Mouse (Mus musculus): ENCODE measurements around the gene Cpxm2. TPM values are rescaled to one million over a fixed set of nuclear protein-coding genes. Genes with fewer than 3 reads are reported as not detected.

The Cpxm2 gene
- polyA plus RNA-seq, 1 experiment from 2014 or later = 15.3 TPM

DNA sequence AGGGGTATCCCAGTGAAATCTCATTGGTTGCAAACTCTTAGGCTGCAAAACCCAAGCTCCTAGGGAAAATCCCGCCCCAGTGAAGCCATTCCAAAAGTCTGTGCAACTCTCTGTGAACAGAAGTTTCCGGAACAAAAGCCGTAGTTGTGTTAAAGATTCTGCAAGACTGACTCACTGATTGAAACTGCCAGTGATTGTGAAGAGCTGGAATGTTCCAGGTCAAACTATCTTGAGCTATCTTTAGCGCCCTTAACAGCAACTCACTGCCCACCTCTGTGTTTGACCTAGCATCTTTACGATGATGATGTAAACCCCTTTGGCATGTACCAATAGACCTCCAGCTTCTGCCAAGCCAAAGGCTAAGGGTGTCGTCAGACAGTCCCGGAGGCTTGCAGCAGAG is 31.3 kb downstream of the Cpxm2 start:
- H3K9me3 ChIP-seq (ENCODE audit: control insufficient read depth, low read length) = no peaks in the 10 kb centered on the region

DNA sequence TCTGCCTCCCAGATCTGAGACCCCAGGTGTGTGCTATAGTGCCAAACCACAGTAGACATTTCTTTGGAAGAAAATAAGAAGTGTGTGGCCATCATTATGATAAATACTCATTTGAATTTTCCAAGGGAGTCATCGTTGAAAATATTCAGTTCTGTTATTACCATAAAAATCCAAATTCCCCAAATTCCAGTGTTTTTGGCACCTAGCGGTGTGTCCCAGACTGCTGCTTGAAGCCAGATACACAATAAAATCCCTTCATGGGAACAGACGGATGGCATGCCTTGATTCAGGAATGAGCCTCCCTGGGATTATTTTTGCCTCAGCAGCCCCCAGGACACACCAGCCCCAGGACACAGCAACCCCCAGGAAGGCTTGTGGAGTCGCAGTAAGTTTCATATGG is 34.7 kb downstream of the Cpxm2 start:
- no peaks in the 10 kb centered on the region for H3K27me3 ChIP-seq (replicated peaks; ENCODE audit: control insufficient read depth, insufficient read depth, low read length)
- DNase-seq (ENCODE audit: low spot score) = no peak
- H3K36me3 ChIP-seq (ENCODE audit: control insufficient read depth, insufficient read depth, low read length) = no peaks in the 10 kb centered on the region
- no peak overlapping the region for H3K4me2 ChIP-seq (ENCODE audit: low read depth, low read length)
- 76% methylated on average over 4 of the region's 4 CpGs for WGBS
- no peaks in the 10 kb centered on the region for H3K9me3 ChIP-seq (ENCODE audit: control insufficient read depth, low read length)
- H3K4me3 ChIP-seq (ENCODE audit: low read depth, low read length) = no peak overlapping the region
- H3K9ac ChIP-seq (ENCODE audit: low read depth, low read length) = no peak overlapping the region
- H3K4me1 ChIP-seq (ENCODE audit: control insufficient read depth, insufficient read depth, low read length) = no peaks in the 10 kb centered on the region
- ATAC-seq (ENCODE audit: low read depth) = no peak
- no peak overlapping the region for H3K27ac ChIP-seq (replicated peaks; ENCODE audit: low read depth, low read length)

More for the DNA sequence above, 31.3 kb downstream of the Cpxm2 start:
- no peak overlapping the region for H3K4me3 ChIP-seq (ENCODE audit: low read depth, low read length)
- H3K27me3 ChIP-seq (replicated peaks; ENCODE audit: control insufficient read depth, insufficient read depth, low read length) = no peaks in the 10 kb centered on the region
- DNase-seq (ENCODE audit: low spot score) (no peak), ATAC-seq (ENCODE audit: low read depth) (no peak)
- H3K9ac ChIP-seq (ENCODE audit: low read depth, low read length) = no peak overlapping the region
- WGBS = 77% methylated on average over 7 of the region's 7 CpGs
- no peak overlapping the region for H3K27ac ChIP-seq (replicated peaks; ENCODE audit: low read depth, low read length)
- no peaks in the 10 kb centered on the region for H3K4me1 ChIP-seq (ENCODE audit: control insufficient read depth, insufficient read depth, low read length)
- H3K4me2 ChIP-seq (ENCODE audit: low read depth, low read length) = no peak overlapping the region
- H3K36me3 ChIP-seq (ENCODE audit: control insufficient read depth, insufficient read depth, low read length) = no peaks in the 10 kb centered on the region

DNA sequence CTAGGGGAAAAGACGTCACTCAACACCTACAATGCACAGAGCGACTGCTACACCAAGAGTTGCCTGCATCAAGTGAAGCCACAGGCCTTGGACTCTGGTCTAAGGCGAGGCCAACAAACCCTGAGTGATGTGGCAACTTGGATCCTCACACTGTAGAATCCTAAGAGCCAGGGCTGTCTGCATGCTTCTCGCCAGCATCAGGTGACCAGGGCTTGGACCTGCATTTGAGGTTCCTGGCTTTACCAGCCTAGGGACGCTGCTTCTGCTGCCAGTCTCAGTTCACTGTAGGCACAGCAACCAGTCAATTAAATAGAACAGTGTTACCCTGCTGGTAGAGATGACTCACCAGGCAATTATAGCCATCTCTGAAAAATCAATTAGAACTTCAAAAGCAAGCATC is 42.8 kb downstream of the Cpxm2 start:
- no peak overlapping the region for H3K4me3 ChIP-seq (ENCODE audit: low read depth, low read length)
- 75% methylated on average over 5 of the region's 5 CpGs for WGBS
- H3K27me3 ChIP-seq (replicated peaks; ENCODE audit: control insufficient read depth, insufficient read depth, low read length) = no peaks in the 10 kb centered on the region
- H3K9me3 ChIP-seq (ENCODE audit: control insufficient read depth, low read length) = no peaks in the 10 kb centered on the region
- no peak for ATAC-seq (ENCODE audit: low read depth)
- no peak overlapping the region for H3K27ac ChIP-seq (replicated peaks; ENCODE audit: low read depth, low read length)
- no peak for DNase-seq (ENCODE audit: low spot score)
- H3K4me1 ChIP-seq (ENCODE audit: control insufficient read depth, insufficient read depth, low read length) = no peaks in the 10 kb centered on the region
- no peak overlapping the region for H3K4me2 ChIP-seq (ENCODE audit: low read depth, low read length)
- H3K9ac ChIP-seq (ENCODE audit: low read depth, low read length) = no peak overlapping the region
- no peaks in the 10 kb centered on the region for H3K36me3 ChIP-seq (ENCODE audit: control insufficient read depth, insufficient read depth, low read length)

DNA sequence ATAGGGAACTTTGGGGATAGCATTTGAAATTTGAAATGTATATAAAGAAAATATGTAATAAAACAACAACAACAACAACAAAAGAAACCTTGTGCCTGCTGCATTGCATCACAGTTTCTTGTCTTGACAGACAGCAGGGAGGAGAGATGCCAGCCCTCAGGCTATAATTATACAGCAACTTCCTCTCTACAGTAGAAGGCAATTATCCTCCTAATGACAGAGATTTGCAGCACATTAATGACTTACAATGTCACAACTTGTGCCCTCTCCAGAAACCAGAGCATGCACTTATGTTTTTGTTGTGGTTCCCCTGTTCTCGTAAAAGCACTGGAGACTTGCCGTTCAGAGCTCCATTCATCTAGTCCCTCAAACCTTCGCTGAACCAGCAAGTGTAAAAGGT is 44.2 kb downstream of the Cpxm2 start:
- Histone ChIP-seq H3K27me3 (replicated peaks; ENCODE audit: control insufficient read depth, insufficient read depth, low read length) (no peaks in the 10 kb centered on the region), H3K4me2 (ENCODE audit: low read depth, low read length) (no peak overlapping the region), H3K27ac (replicated peaks; ENCODE audit: low read depth, low read length) (no peak overlapping the region), H3K4me3 (ENCODE audit: low read depth, low read length) (no peak overlapping the region), H3K4me1 (ENCODE audit: control insufficient read depth, insufficient read depth, low read length) (no peaks in the 10 kb centered on the region), H3K9ac (ENCODE audit: low read depth, low read length) (no peak overlapping the region), H3K9me3 (ENCODE audit: control insufficient read depth, low read length) (no peaks in the 10 kb centered on the region), H3K36me3 (ENCODE audit: control insufficient read depth, insufficient read depth, low read length) (no peaks in the 10 kb centered on the region)
- no peak for ATAC-seq (ENCODE audit: low read depth)
- no peak for DNase-seq (ENCODE audit: low spot score)
- WGBS = 49% methylated on average over 3 of the region's 3 CpGs

DNA sequence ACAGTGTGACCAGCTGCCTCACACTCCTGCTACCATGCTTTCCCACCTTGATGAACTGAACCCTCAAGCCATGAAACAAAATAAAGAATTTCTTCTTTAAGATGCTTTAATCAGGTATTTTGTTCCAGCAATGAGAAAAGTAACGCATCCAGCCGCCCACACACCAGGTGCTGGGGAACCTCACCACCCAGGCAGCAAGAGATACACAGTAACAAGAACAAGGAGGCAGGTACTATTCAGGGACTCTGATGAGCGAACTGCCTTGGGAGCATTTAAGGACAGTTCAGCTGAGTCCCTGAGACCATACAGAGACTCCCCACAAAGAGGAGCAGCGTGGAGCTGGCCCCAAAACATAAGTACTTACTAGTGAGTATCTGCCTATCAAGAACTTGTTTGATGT is 47.6 kb downstream of the Cpxm2 start:
- no peak overlapping the region for H3K4me3 ChIP-seq (ENCODE audit: low read depth, low read length)
- no peak overlapping the region for H3K27ac ChIP-seq (replicated peaks; ENCODE audit: low read depth, low read length)
- ATAC-seq (ENCODE audit: low read depth) = no peak
- H3K4me2 ChIP-seq (ENCODE audit: low read depth, low read length) = no peak overlapping the region
- H3K9me3 ChIP-seq (ENCODE audit: control insufficient read depth, low read length) = no peaks in the 10 kb centered on the region
- 79% methylated on average over 4 of the region's 4 CpGs for WGBS
- no peak overlapping the region for H3K9ac ChIP-seq (ENCODE audit: low read depth, low read length)
- H3K36me3 ChIP-seq (ENCODE audit: control insufficient read depth, insufficient read depth, low read length) = no peaks in the 10 kb centered on the region
- H3K4me1 ChIP-seq (ENCODE audit: control insufficient read depth, insufficient read depth, low read length) = no peaks in the 10 kb centered on the region
- H3K27me3 ChIP-seq (replicated peaks; ENCODE audit: control insufficient read depth, insufficient read depth, low read length) = no peaks in the 10 kb centered on the region
- DNase-seq (ENCODE audit: low spot score) = no peak

DNA sequence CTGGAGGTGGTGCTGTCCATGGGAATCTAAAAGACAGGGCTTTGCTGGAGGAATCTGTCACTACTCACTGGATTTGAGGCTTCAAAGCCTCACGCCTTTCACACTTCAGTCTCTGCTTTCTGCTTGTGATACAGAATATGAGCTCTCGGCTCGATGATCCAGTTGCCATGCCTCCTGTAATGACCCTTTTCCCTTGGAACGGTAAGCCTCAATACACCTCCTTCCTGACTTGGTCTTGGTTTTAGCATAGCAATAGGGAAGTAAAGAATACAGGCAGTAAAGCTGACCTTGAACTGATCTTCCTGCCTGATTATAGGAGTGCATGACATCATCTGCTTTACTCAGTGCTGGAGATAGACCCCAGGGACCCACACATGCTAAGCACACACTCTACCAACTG is 49.2 kb downstream of the Cpxm2 start:
- Histone ChIP-seq H3K27me3 (replicated peaks; ENCODE audit: control insufficient read depth, insufficient read depth, low read length) (no peaks in the 10 kb centered on the region), H3K9me3 (ENCODE audit: control insufficient read depth, low read length) (no peaks in the 10 kb centered on the region), H3K4me1 (ENCODE audit: control insufficient read depth, insufficient read depth, low read length) (no peaks in the 10 kb centered on the region), H3K9ac (ENCODE audit: low read depth, low read length) (no peak overlapping the region), H3K27ac (replicated peaks; ENCODE audit: low read depth, low read length) (no peak overlapping the region), H3K36me3 (ENCODE audit: control insufficient read depth, insufficient read depth, low read length) (no peaks in the 10 kb centered on the region), H3K4me3 (ENCODE audit: low read depth, low read length) (no peak overlapping the region), H3K4me2 (ENCODE audit: low read depth, low read length) (no peak overlapping the region)
- no peak for DNase-seq (ENCODE audit: low spot score)
- WGBS = 75% methylated on average over 4 of the region's 4 CpGs
- ATAC-seq (ENCODE audit: low read depth) = no peak

DNA sequence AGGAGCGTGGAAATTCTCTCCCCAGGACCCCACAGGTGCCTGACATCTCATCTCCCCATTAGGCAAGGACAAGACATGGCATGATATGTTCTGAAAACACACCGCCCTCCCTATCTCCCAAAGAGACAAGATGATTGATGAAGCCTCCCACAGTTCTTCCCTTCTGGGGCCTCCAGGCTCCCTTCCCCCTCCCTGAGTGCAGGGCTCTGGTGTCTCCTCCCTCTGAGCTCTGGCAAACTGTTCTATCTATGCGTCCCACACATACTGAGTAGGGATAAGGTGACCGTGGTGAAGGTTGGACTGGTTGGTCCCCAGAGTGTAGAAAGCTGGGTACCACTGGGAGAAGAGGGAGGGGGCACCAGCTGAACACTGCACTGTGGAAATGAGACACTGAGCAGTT is 56.1 kb downstream of the Cpxm2 start:
- 62% methylated on average over 4 of the region's 4 CpGs for WGBS
- H3K36me3 ChIP-seq (ENCODE audit: control insufficient read depth, insufficient read depth, low read length) = no peaks in the 10 kb centered on the region
- no peak overlapping the region for H3K4me3 ChIP-seq (ENCODE audit: low read depth, low read length)
- no peaks in the 10 kb centered on the region for H3K27me3 ChIP-seq (replicated peaks; ENCODE audit: control insufficient read depth, insufficient read depth, low read length)
- H3K27ac ChIP-seq (replicated peaks; ENCODE audit: low read depth, low read length) = no peak overlapping the region
- H3K4me2 ChIP-seq (ENCODE audit: low read depth, low read length) = no peak overlapping the region
- no peak overlapping the region for H3K9ac ChIP-seq (ENCODE audit: low read depth, low read length)
- peaks cover 3% of the 10 kb centered on the region; the same call in 1 of the 2 replicates for H3K9me3 ChIP-seq (ENCODE audit: control insufficient read depth, low read length)
- DNase-seq (ENCODE audit: low spot score) = peak; percentile 50
- peak; percentile 53; the same call in 1 of the 2 replicates for ATAC-seq (ENCODE audit: low read depth)
- no peaks in the 10 kb centered on the region for H3K4me1 ChIP-seq (ENCODE audit: control insufficient read depth, insufficient read depth, low read length)

DNA sequence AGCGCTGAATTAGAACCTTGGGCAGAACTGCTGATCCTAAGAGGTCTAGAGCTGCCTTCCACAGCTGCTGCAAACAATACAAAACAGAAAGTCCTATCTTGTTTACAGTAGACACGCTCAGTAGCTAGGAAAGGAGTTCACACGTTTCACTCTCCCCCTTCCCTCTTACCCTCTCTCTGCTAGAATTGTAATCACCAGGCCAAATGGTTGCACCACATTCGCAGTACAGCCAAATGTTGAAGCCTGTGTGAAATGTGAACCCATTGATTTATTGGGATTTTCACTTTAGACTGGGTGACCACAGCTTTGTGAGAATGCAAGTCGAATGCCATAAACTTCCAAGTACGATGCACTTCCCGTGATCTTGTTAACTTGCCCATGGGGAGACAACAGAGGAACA is 59.9 kb downstream of the Cpxm2 start:
- ATAC-seq (ENCODE audit: low read depth) (no peak), DNase-seq (ENCODE audit: low spot score) (no peak)
- H3K27me3 ChIP-seq (replicated peaks; ENCODE audit: control insufficient read depth, insufficient read depth, low read length) = no peaks in the 10 kb centered on the region
- no peak overlapping the region for H3K27ac ChIP-seq (replicated peaks; ENCODE audit: low read depth, low read length)
- no peak overlapping the region for H3K4me3 ChIP-seq (ENCODE audit: low read depth, low read length)
- WGBS = 72% methylated on average over 7 of the region's 7 CpGs
- H3K36me3 ChIP-seq (ENCODE audit: control insufficient read depth, insufficient read depth, low read length) = no peaks in the 10 kb centered on the region
- H3K9ac ChIP-seq (ENCODE audit: low read depth, low read length) = no peak overlapping the region
- H3K4me2 ChIP-seq (ENCODE audit: low read depth, low read length) = no peak overlapping the region
- peaks cover 3% of the 10 kb centered on the region; the same call in 1 of the 2 replicates for H3K9me3 ChIP-seq (ENCODE audit: control insufficient read depth, low read length)
- H3K4me1 ChIP-seq (ENCODE audit: control insufficient read depth, insufficient read depth, low read length) = no peaks in the 10 kb centered on the region

DNA sequence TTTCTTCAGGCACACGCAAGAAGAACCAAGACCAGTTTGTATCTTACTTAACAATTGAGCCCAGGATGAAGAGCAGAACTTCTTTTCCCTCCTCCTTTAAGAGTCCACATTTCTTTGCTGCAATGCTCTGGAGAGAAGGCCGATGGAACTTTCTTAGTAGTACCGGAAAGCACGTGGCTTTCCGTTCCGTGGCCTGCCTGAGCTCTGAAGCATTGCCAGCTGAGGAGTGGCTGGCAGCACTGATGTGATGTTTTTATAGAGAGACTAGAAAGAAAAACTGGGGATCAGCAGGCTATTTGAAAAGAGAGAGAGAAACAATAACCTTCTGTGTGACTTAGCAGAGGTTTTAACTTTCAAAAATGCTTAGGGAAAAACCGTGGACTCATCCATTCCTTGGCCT is 63.0 kb downstream of the Cpxm2 start:
- WGBS = 68% methylated on average over 7 of the region's 7 CpGs

More for the DNA sequence above, 63.0 kb downstream of the Cpxm2 start:
- H3K27me3 ChIP-seq (replicated peaks; ENCODE audit: control insufficient read depth, insufficient read depth, low read length) = no peaks in the 10 kb centered on the region
- no peaks in the 10 kb centered on the region for H3K36me3 ChIP-seq (ENCODE audit: control insufficient read depth, insufficient read depth, low read length)
- peaks cover 4% of the 10 kb centered on the region; the same call in 1 of the 2 replicates for H3K4me1 ChIP-seq (ENCODE audit: control insufficient read depth, insufficient read depth, low read length)
- peaks cover 1% of the 10 kb centered on the region; the same call in 1 of the 2 replicates for H3K9me3 ChIP-seq (ENCODE audit: control insufficient read depth, low read length)
- no peak overlapping the region for H3K4me2 ChIP-seq (ENCODE audit: low read depth, low read length)
- H3K4me3 ChIP-seq (ENCODE audit: low read depth, low read length) = no peak overlapping the region
- H3K27ac ChIP-seq (replicated peaks; ENCODE audit: low read depth, low read length) = no peak overlapping the region
- DNase-seq (ENCODE audit: low spot score) = no peak
- no peak for ATAC-seq (ENCODE audit: low read depth)
- no peak overlapping the region for H3K9ac ChIP-seq (ENCODE audit: low read depth, low read length)

All from embryonic facial prominence, embryonic 14.5 days (tissue).